Mouse (Mus musculus) heart, embryonic 10.5 days (tissue): Measurements from ENCODE around the gene Tbccd1. TPM values are rescaled to one million over a fixed set of nuclear protein-coding genes. Genes with fewer than 3 reads are reported as not detected.
"Not testable (repeated sequence)": the region's sequence is repeated elsewhere in the genome, so short reads cannot be mapped to it uniquely, and the experiment has no call there.

Source experiments
- DNase-seq: peaks from one replicate; pipeline ENCODE4 v3.0.0-alpha.2; 2017; ENCODE audit warnings: low spot score
- H3K27ac ChIP-seq: fragments of 300-500 bp; sonication (generic); 2 replicates; pipeline ENCODE4 v1.5.1; 2016; ENCODE audit warnings: mild to moderate bottlenecking
- H3K27me3 ChIP-seq: fragments of 300-500 bp; sonication (generic); 2 replicates; pipeline ENCODE4 v1.6.1; 2016; ENCODE audit warnings: mild to moderate bottlenecking; ENCODE audit not compliant: poor library complexity, insufficient read depth, severe bottlenecking
- H3K36me3 ChIP-seq: fragments of 300-500 bp; sonication (generic); 2 replicates; pipeline ENCODE4 v1.6.1; 2016; ENCODE audit warnings: mild to moderate bottlenecking, moderate library complexity
- H3K4me1 ChIP-seq: fragments of 300-500 bp; sonication (generic); 2 replicates; pipeline ENCODE4 v1.6.1; 2016; ENCODE audit warnings: mild to moderate bottlenecking
- H3K4me3 ChIP-seq: fragments of 300-500 bp; sonication (generic); 2 replicates; pipeline ENCODE4 v1.5.1; 2016; ENCODE audit warnings: mild to moderate bottlenecking, moderate library complexity
- H3K9me3 ChIP-seq: fragments of 300-500 bp; sonication (generic); 2 replicates; pipeline ENCODE4 v1.6.1; 2016; ENCODE audit warnings: mild to moderate bottlenecking, moderate library complexity
- WGBS: fragments of 180-500 bp; shearing (Covaris S2); methylation state at CpG from one replicate; pipeline ENCODE4 v1.1.7; 2016; 5-methylcytosine and 5-hydroxymethylcytosine counted together
- polyA plus RNA-seq: library from polyadenylated mRNA; unstranded; fragments of >200 nt; fragmentation: Nextera tagmentation; extraction: Ambion mirVana; gene quantifications from 2 replicates; pipeline ENCODE4 v1.2.1, GENCODE M21; 2016

The Tbccd1 gene
- polyA plus RNA-seq, 1 experiment from 2014 or later, result 26.1 TPM

- 76% methylated on average over 3 of the region's 3 CpGs for WGBS
These were observed 58.9 kb downstream of the Tbccd1 start for GRCm38 (mm10) chr16:22798520-22798919.

DNA sequence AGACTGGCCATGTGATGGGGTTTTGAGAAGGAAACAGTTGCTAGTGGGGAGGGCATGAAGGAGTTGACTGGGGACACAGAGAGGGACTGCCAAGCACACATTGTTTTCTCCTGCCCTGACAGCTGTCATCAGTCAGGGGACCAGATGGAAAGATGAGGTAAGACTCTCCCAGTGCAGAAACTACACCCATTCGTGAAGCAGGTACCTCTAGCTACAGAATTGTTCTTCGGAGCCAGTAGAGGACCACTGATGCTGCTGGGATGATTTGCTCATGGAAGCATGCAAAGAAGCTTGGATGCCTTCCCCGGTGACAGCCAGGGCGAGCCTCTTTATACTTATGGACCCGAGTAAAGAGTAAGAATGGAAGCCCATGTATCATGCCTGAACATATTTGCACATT lies 59.9 kb downstream of the Tbccd1 start:
- Histone ChIP-seq H3K36me3 (no peaks in the 10 kb centered on the region), H3K27me3 (peaks cover 18% of the 10 kb centered on the region), H3K27ac (no peak overlapping the region), H3K4me3 (no peak overlapping the region), H3K4me1 (no peaks in the 10 kb centered on the region), H3K9me3 (no peaks in the 10 kb centered on the region)
- DNase-seq, result no peak
- WGBS, result 70% methylated on average over 5 of the region's 5 CpGs

More at GRCm38 (mm10) chr16:22798520-22798919, 58.9 kb downstream of the Tbccd1 start:
- H3K27ac ChIP-seq, result no peak overlapping the region
- no peak for DNase-seq
- H3K4me1 ChIP-seq, result no peaks in the 10 kb centered on the region
- peaks cover 18% of the 10 kb centered on the region for H3K27me3 ChIP-seq
- no peaks in the 10 kb centered on the region for H3K36me3 ChIP-seq
- no peaks in the 10 kb centered on the region for H3K9me3 ChIP-seq
- H3K4me3 ChIP-seq, result no peak overlapping the region

GRCm38 (mm10) chr16:22795497-22795896 lies 62.0 kb downstream of the Tbccd1 start:
- H3K4me3 ChIP-seq, result no peak overlapping the region
- H3K36me3 ChIP-seq, result no peaks in the 10 kb centered on the region
- DNase-seq, result no peak
- H3K27ac ChIP-seq, result no peak overlapping the region
- 79% methylated on average over 3 of the region's 3 CpGs for WGBS
- H3K9me3 ChIP-seq, result no peaks in the 10 kb centered on the region
- peaks cover 18% of the 10 kb centered on the region for H3K27me3 ChIP-seq
- H3K4me1 ChIP-seq, result peaks cover 9% of the 10 kb centered on the region

DNA sequence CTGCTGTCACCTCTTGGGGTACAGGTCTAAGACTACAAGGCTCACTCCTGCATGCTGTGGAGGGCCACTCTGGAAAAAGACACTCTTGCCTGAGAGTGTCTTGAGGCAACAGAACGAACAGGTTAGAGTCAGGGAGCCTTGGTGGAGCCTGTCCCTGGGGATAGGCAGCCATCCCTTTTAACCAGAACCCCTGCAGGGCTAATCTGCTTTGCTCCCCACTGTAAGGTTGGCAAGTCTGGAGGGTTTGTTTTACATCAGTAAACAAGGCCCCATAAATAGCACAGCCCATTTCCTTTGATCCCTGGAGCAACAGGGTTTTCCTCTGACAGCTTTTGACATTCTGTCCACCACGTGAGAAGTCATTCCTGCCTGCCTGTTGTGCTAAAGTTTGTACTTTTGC lies 66.2 kb downstream of the Tbccd1 start:
- WGBS, result 5% methylated on average over 2 of the region's 2 CpGs
- H3K4me3 ChIP-seq, result no peak overlapping the region
- DNase-seq, result no peak

DNA sequence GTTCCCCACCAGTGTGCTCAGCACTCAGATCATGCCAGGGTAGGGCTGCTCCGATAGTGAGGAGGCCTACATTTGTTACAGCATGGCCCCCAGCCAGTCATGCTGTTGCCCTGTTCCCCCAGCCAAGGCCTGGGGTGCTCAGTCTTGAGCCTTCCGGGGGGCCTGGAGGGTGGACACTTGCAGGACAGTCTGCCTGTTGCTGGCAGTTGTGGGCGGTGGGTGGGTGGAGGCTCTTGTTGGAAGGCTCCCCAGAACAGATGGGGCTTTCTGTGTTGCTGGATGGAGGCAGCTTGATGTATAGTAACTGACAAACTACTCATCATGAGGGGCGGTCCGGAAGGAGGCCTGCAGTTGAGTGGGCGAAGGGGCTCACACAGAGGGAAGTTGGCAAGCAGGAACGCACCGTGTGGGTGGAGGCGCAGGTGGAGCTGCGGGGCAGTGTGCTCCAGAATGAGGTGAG lies 67.5 kb downstream of the Tbccd1 start:
- Histone ChIP-seq H3K27me3 (0 out of 2 replicates have a peak, but pooled peaks cover 7% of the 10 kb centered on the region), H3K36me3 (no peaks in the 10 kb centered on the region), H3K4me1 (peaks cover 17% of the 10 kb centered on the region), H3K4me3 (no peak overlapping the region), H3K27ac (no peak overlapping the region), H3K9me3 (no peaks in the 10 kb centered on the region)
- WGBS, result 49% methylated on average over 10 of the region's 10 CpGs
- no peak for DNase-seq

More for the DNA sequence above, 66.2 kb downstream of the Tbccd1 start:
- Histone ChIP-seq H3K4me1 (peaks cover 17% of the 10 kb centered on the region), H3K9me3 (no peaks in the 10 kb centered on the region), H3K27me3 (0 out of 2 replicates have a peak, but pooled peaks cover 7% of the 10 kb centered on the region), H3K27ac (no peak overlapping the region), H3K36me3 (no peaks in the 10 kb centered on the region)

- no peaks in the 10 kb centered on the region for H3K4me1 ChIP-seq
- no peaks in the 10 kb centered on the region for H3K36me3 ChIP-seq
- no peak overlapping the region for H3K4me3 ChIP-seq
- H3K9me3 ChIP-seq, result no peaks in the 10 kb centered on the region; the same call in 1 of the 2 replicates
- no peaks in the 10 kb centered on the region for H3K27me3 ChIP-seq
- H3K27ac ChIP-seq, result no peak overlapping the region
- DNase-seq, result no peak
- WGBS, result 74% methylated on average over 5 of the region's 5 CpGs
These were observed 74.8 kb downstream of the Tbccd1 start for GRCm38 (mm10) chr16:22782686-22783085.

DNA sequence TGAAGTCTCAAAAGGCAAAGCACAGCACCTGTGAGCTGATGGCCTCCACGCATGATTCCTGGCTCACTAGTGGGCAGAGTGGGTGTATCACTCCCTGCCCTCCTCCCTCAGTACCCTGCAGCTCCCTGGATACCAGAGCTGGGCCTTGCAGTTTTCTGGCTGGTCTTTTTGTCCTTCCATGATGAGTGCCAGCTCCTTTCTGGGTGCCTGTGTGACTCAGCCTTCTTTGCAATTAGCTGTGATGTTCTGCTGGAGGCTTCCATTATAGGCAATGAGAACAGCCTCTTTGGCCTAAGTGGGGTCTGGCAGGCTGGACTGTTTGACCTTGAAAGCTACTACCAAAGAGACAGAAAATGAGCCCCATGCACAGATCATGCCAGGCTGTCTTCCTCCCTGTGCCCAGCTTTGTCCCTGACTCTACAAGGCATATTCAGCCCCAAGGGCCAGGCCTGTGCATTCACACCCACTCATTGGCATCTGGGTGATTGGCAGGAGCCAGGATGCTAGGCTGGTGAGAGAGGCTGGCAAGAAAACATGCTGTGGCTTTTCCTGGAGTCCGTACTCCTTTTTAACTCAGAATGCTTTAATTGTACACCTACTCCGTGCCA lies 78.1 kb downstream of the Tbccd1 start:
- DNase-seq, result no peak
- Histone ChIP-seq H3K27me3 (no peaks in the 10 kb centered on the region), H3K36me3 (no peaks in the 10 kb centered on the region), H3K9me3 (no peaks in the 10 kb centered on the region; the same call in 1 of the 2 replicates), H3K4me3 (no peak overlapping the region), H3K27ac (no peak overlapping the region), H3K4me1 (peaks cover 2% of the 10 kb centered on the region; the same call in 1 of the 2 replicates)
- WGBS, result 84% methylated on average over 3 of the region's 3 CpGs

DNA sequence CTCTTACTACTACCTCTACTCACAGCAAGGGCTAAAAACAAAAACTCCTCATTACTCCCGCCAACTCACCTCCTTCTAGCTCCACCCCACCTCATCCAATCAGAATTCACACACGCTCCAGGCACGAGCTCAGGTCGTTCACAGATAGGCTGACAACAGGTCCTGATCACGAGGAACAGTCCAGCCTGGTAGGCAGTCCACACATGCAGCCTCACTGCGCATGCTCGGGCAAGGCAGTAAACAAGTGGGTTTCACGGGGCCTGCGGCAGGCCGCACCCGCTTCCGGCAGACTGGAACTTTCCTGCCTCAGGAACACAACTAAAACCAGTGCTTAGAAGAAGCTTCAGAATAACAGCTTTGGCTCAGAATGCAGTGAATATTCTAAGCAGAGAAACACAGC lies 79.2 kb downstream of the Tbccd1 start:
- WGBS, result 87% methylated on average over 12 of the region's 12 CpGs
- H3K27ac ChIP-seq, DNase-seq, H3K4me1 ChIP-seq, H3K9me3 ChIP-seq, H3K36me3 ChIP-seq, H3K4me3 ChIP-seq, H3K27me3 ChIP-seq: not testable (repeated sequence)

GRCm38 (mm10) chr16:22775471-22775985 lies 81.9 kb downstream of the Tbccd1 start:
- no peaks in the 10 kb centered on the region for H3K36me3 ChIP-seq
- H3K27ac ChIP-seq, result no peak overlapping the region
- no peak overlapping the region for H3K4me3 ChIP-seq
- no peaks in the 10 kb centered on the region for H3K27me3 ChIP-seq
- H3K9me3 ChIP-seq, result no peaks in the 10 kb centered on the region
- peaks cover 9% of the 10 kb centered on the region for H3K4me1 ChIP-seq
- no peak for DNase-seq
- 68% methylated on average over 5 of the region's 5 CpGs for WGBS

DNA sequence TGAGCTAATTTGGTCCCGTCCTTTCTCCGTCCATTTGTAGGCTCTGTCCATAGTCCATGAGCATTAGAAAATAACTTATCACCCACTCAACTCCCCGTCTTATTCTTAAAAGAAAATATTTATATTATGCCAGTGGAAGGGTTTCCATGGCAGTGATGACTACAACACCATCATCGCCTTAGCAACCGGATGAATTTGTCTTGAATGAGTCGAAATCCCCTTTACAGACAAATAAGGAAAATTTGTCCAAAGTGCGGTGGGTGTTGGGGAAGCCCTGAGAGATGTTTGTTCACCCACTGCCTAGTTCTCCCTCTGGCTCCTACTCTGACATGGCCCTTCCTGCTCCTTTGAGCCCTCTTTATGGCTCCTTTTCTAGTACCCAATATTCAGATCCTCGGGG lies 88.8 kb downstream of the Tbccd1 start:
- peaks cover 13% of the 10 kb centered on the region for H3K4me1 ChIP-seq
- no peaks in the 10 kb centered on the region for H3K27me3 ChIP-seq
- H3K4me3 ChIP-seq, result no peak overlapping the region
- H3K9me3 ChIP-seq, result no peaks in the 10 kb centered on the region
- 83% methylated on average over 8 of the region's 8 CpGs for whole genome bisulfite sequencing
- DNase-seq, result no peak
- H3K27ac ChIP-seq, result no peak overlapping the region
- no peaks in the 10 kb centered on the region for H3K36me3 ChIP-seq

- no peaks in the 10 kb centered on the region for H3K27me3 ChIP-seq
- 0 out of 2 replicates have a peak, but pooled peaks cover 7% of the 10 kb centered on the region for H3K4me1 ChIP-seq
- no peaks in the 10 kb centered on the region for H3K36me3 ChIP-seq
- no peak for DNase-seq
- H3K4me3 ChIP-seq, result no peak overlapping the region
- H3K9me3 ChIP-seq, result no peaks in the 10 kb centered on the region
- no peak overlapping the region for H3K27ac ChIP-seq
- 84% methylated on average over 3 of the region's 3 CpGs for WGBS
These were observed 90.1 kb downstream of the Tbccd1 start for GRCm38 (mm10) chr16:22767405-22767804.

- H3K4me1 ChIP-seq, result 0 out of 2 replicates have a peak, but pooled peaks cover 7% of the 10 kb centered on the region
- 65% methylated on average over 16 of the region's 16 CpGs for WGBS
- no peaks in the 10 kb centered on the region for H3K36me3 ChIP-seq
- H3K27me3 ChIP-seq, result no peaks in the 10 kb centered on the region
- no peak for DNase-seq
- no peaks in the 10 kb centered on the region for H3K9me3 ChIP-seq
- no peak overlapping the region for H3K4me3 ChIP-seq
- no peak overlapping the region for H3K27ac ChIP-seq
These were observed 90.7 kb downstream of the Tbccd1 start for GRCm38 (mm10) chr16:22766738-22767211.

DNA sequence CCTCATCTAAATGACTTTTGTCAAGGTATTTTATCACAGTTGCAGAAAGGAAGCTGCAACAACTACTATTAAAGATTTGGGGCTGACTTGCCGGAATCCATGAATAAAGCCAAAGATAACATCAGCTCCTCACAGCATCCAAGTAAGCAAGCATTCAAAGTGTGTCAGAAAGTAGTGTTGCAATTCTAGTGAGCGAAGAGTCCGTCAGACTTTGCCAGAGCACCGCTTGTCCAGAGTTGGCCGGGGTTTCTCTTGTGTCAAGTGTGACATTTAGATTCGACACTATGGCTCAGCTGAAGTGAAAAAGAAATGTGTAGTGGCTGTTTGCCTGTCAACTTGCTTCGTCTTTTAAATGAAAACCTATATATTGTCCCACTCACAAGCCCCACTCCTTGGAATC lies 91.9 kb downstream of the Tbccd1 start:
- Histone ChIP-seq H3K9me3 (no peaks in the 10 kb centered on the region), H3K36me3 (no peaks in the 10 kb centered on the region), H3K4me3 (no peak overlapping the region), H3K4me1 (0 out of 2 replicates have a peak, but pooled peaks cover 7% of the 10 kb centered on the region), H3K27me3 (no peaks in the 10 kb centered on the region), H3K27ac (no peak overlapping the region)
- WGBS, result 82% methylated on average over 7 of the region's 7 CpGs
- DNase-seq, result no peak
